Mouse (Mus musculus) hindbrain, embryonic 13.5 days (tissue): Measurements from ENCODE around the gene Jup. TPM values are rescaled to one million over a fixed set of nuclear protein-coding genes. Genes with fewer than 3 reads are reported as not detected.

Source experiments
- ATAC-seq: fragments of 200-750 bp; cut with Nextera tagmentation; 2 replicates; pipeline ENCODE4 v1.8.0; 2017; ENCODE audit warnings: moderate TSS enrichment; ENCODE audit not compliant: low FRiP score
- H3K27ac ChIP-seq: fragments of 300-500 bp; sonication (generic); 2 replicates; pipeline ENCODE4 v1.5.1; 2015; ENCODE audit warnings: inconsistent platforms, mild to moderate bottlenecking, moderate library complexity
- H3K27me3 ChIP-seq: fragments of 300-500 bp; sonication (generic); 2 replicates; pipeline ENCODE4 v1.6.1; 2015; ENCODE audit warnings: mild to moderate bottlenecking, inconsistent platforms
- H3K36me3 ChIP-seq: fragments of 300-500 bp; sonication (generic); 2 replicates; pipeline ENCODE4 v1.6.1; 2015; ENCODE audit warnings: mild to moderate bottlenecking, inconsistent platforms
- H3K4me1 ChIP-seq: fragments of 300-500 bp; sonication (generic); replicated peaks from 2 replicates; pipeline ENCODE4 v1.6.1; 2015; ENCODE audit warnings: inconsistent platforms
- H3K4me2 ChIP-seq: fragments of 300-500 bp; sonication (generic); 2 replicates; pipeline ENCODE4 v1.6.1; 2015; ENCODE audit warnings: inconsistent platforms, mild to moderate bottlenecking, moderate library complexity
- H3K4me3 ChIP-seq: fragments of 300-500 bp; sonication (generic); 2 replicates; pipeline ENCODE4 v1.5.1; 2015; ENCODE audit warnings: mild to moderate bottlenecking, inconsistent platforms
- H3K9ac ChIP-seq: fragments of 300-500 bp; sonication (generic); 2 replicates; pipeline ENCODE4 v1.6.1; 2015; ENCODE audit warnings: mild to moderate bottlenecking, inconsistent platforms
- H3K9me3 ChIP-seq: fragments of 300-500 bp; sonication (generic); 2 replicates; pipeline ENCODE4 v1.6.1; 2016; ENCODE audit warnings: inconsistent platforms
- WGBS: fragments of 180-500 bp; shearing (Covaris S2); methylation state at CpG from one replicate; pipeline ENCODE4 v1.1.7; 2015; 5-methylcytosine and 5-hydroxymethylcytosine counted together
- polyA plus RNA-seq: library from polyadenylated mRNA; unstranded; fragments of >200 nt; fragmentation: Nextera tagmentation; extraction: Ambion mirVana; gene quantifications from 2 replicates; pipeline ENCODE4 v1.2.1, GENCODE M21; 2015

The Jup gene
- polyA plus RNA-seq, 1 experiment from 2014 or later: 65.5 TPM

DNA sequence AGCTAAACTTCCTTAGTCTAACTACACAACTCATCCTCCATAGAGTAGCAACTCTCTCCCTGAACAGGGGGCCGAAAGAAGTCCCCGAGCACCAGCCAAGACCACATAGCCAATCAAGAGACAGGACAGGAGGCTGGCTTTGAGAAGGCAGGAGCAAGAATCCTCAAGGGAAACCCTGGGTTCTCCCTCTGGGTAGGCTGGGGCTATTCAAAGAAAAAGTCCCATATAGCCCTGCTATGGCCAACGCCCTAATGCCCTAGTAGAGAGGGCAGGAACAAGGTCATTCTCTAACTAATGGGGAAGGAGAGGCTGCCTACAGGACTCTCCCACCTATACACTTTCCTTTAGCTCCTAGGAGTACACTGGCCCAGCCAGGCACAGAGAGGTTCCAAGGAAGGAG, 12.5 kb downstream of the Jup start:
- Histone ChIP-seq H3K27me3 (no peaks in the 10 kb centered on the region), H3K27ac (no peak overlapping the region), H3K9ac (no peak overlapping the region), H3K4me1 (peaks cover 17% of the 10 kb centered on the region), H3K4me3 (no peak overlapping the region), H3K9me3 (no peaks in the 10 kb centered on the region), H3K36me3 (peaks cover 65% of the 10 kb centered on the region), H3K4me2 (no peak overlapping the region)
- no peak for ATAC-seq
- WGBS: 89% methylated on average over 3 of the region's 3 CpGs

DNA sequence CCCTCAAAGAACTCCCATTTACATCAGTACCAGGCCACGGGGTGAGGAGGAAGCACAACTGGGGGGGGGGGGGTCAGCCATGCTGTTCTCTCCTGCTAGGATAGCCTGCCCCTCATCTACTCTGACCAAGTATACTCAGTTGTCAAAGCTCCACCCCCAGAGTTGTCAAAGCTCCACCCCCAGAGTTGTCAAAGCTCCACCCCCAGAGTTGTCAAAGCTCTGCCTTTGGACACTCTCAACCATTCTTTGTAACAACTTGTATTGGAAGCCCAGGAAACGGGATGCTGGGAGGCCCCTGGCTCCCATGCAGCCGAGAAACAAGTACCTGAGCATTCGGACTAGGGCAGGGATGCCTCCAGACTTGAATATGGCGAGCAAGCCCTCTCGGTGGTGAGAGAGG, 14.9 kb downstream of the Jup start:
- Histone ChIP-seq H3K27ac (no peak overlapping the region), H3K36me3 (peaks cover 84% of the 10 kb centered on the region), H3K4me3 (no peak overlapping the region), H3K27me3 (no peaks in the 10 kb centered on the region), H3K9me3 (no peaks in the 10 kb centered on the region), H3K9ac (no peak overlapping the region), H3K4me1 (peaks cover 3% of the 10 kb centered on the region), H3K4me2 (no peak overlapping the region)
- ATAC-seq: no peak
- 84% methylated on average over 6 of the region's 6 CpGs for WGBS

DNA sequence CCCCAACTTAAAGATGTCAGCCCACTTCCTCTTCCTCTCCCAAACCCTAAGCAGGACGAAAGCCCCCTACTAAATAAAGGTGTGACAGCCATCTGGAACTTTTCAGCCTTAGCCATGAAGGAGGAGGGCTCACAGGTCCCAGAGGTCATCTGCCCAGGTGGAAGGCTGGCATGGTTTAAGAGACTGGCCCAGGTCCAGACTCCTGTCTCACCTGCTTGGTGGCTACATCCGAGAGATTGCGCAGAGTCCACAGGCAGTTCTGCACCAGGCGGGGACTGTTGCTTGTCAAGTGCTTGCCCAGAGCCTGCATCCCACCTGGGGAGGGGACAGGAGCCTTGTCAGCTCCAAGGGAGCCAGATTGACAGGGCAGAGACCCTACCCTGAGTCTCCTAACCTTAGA, 18.3 kb downstream of the Jup start:
- H3K9me3 ChIP-seq: no peaks in the 10 kb centered on the region
- H3K4me3 ChIP-seq: no peak overlapping the region
- H3K27ac ChIP-seq: no peak overlapping the region
- H3K4me2 ChIP-seq: no peak overlapping the region
- H3K27me3 ChIP-seq: no peaks in the 10 kb centered on the region
- no peaks in the 10 kb centered on the region for H3K4me1 ChIP-seq
- H3K9ac ChIP-seq: no peak overlapping the region
- H3K36me3 ChIP-seq: peaks cover 91% of the 10 kb centered on the region
- WGBS: 96% methylated on average over 4 of the region's 4 CpGs
- ATAC-seq: no peak

DNA sequence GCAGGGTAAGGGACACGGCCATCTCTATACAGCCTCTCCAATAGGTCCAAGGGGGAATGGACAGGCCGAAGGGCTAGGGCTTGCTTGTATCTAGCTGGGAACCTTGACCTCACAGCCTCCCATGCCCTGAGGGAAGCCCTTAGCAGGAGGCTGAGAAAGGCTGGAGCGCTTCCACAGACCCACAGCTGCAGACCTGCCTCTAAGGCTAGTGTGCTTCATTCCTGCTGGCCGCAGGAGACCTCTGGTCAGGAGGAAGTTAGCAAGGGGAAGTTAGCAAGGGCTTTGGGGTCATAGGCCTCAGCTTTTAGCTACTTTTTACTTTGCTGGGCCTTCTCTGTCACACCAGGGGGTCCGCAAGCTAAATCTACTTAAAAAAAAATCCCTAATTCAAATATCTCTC, 19.1 kb downstream of the Jup start:
- Histone ChIP-seq H3K27me3 (no peaks in the 10 kb centered on the region), H3K9me3 (no peaks in the 10 kb centered on the region), H3K27ac (no peak overlapping the region), H3K4me1 (no peaks in the 10 kb centered on the region), H3K9ac (no peak overlapping the region), H3K4me3 (no peak overlapping the region), H3K4me2 (no peak overlapping the region), H3K36me3 (peaks cover 91% of the 10 kb centered on the region)
- ATAC-seq: no peak
- WGBS: 89% methylated on average over 5 of the region's 5 CpGs

DNA sequence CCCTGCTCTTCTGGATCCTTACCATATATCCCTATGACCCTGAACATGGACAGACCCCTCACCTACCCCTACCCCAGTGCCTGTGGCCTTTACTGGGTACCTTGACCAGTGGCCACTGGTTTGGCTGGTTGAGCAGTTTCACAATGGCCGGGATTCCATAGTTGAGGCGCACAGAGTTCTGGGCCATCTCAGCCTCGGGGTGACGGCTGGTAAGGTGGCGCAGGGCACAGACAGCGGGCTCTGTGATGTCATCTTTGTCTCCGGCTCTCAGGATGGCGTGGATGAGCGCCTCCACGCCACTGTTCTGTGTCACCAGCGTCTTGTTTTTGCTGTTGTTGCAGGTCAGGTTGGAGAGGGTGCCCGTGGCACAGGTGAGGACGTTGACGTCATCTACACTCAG, 19.6 kb downstream of the Jup start:
- Histone ChIP-seq H3K4me2 (no peak overlapping the region), H3K4me3 (no peak overlapping the region), H3K27ac (no peak overlapping the region), H3K9me3 (no peaks in the 10 kb centered on the region), H3K27me3 (no peaks in the 10 kb centered on the region), H3K4me1 (no peaks in the 10 kb centered on the region), H3K36me3 (peaks cover 91% of the 10 kb centered on the region), H3K9ac (no peak overlapping the region)
- WGBS: 96% methylated on average over 14 of the region's 14 CpGs
- ATAC-seq: no peak

DNA sequence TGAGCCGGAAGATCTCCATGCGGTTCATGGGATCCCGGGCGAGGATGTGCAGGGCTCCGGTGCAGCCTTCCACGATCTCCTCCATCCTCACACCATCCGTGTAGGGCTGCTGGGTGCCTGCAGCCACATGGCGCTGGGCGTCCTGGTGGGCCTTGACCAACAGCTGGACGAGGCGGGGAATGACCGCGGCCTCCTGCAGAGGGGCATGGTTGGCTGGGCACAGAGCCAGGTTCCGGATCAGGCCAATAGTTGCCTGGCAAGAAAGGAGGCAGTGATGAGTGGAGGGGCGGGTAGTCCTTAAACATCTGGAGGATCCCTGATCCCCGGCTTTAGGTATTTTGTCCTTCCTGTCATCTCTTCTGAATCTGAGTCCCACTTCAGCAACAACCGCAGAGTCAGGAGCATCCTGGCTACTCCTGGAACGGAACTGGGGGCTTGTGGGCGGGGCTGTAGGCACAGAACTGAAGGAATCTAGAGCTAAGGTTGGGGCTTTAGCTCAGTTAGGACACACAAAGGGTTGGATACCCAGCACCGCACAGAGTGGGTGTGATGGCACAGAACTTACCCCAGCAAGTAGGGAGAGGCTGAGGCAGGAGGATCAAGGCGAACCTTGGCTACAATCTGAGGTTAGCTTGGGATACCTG, 20.7 kb downstream of the Jup start:
- no peaks in the 10 kb centered on the region for H3K9me3 ChIP-seq
- ATAC-seq: no peak
- peaks cover 90% of the 10 kb centered on the region for H3K36me3 ChIP-seq
- no peaks in the 10 kb centered on the region for H3K27me3 ChIP-seq
- no peak overlapping the region for H3K4me3 ChIP-seq
- no peak overlapping the region for H3K9ac ChIP-seq
- WGBS: 91% methylated on average over 21 of the region's 21 CpGs
- no peaks in the 10 kb centered on the region for H3K4me1 ChIP-seq
- H3K4me2 ChIP-seq: no peak overlapping the region
- no peak overlapping the region; the same call in 1 of the 2 replicates for H3K27ac ChIP-seq

DNA sequence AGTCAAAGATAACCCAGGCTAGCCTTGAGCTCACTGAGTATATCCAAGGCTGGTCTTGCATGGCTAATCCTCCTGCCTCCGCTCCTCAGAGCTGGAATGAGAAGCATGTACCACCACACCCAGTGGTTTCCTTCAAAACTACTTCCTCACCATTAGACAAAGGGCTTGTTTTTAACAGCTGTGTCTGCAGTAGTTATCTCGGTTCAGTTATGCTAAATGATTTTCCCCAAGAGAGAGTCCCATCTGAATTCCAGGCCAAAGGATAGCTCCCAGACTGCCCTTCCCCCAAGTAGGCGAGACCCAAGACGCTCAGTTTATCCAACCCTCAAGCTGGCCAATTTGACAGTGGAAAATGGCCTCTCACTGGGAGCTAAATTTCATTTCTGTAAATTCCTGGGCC, 21.6 kb downstream of the Jup start:
- Histone ChIP-seq H3K27ac (no peak overlapping the region), H3K36me3 (peaks cover 90% of the 10 kb centered on the region), H3K4me1 (no peaks in the 10 kb centered on the region), H3K4me3 (no peak overlapping the region), H3K9ac (no peak overlapping the region), H3K27me3 (no peaks in the 10 kb centered on the region), H3K9me3 (no peaks in the 10 kb centered on the region), H3K4me2 (no peak overlapping the region)
- WGBS: 76% methylated on average over 4 of the region's 4 CpGs
- no peak for ATAC-seq

DNA sequence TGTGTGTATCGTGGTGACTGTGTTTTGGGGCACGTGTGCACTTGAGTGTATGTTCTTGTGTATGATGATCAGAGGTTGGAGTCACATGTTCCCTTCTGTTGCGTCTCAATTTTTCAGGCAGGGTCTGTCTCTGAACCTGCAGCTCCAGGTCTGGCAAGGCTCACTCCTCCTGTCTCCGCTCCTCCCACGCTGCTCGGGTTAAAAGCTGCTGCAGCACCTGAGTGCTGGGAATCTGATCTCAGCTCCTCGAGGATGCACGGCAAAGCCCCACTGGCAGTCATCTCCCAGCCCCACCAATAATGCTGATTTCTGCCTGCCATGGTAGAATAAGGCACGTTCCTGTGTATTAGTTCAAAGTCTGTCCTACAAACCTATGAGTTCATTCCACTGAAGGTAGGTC, 22.4 kb downstream of the Jup start:
- H3K36me3 ChIP-seq: peaks cover 90% of the 10 kb centered on the region
- H3K9me3 ChIP-seq: no peaks in the 10 kb centered on the region
- no peak overlapping the region for H3K4me2 ChIP-seq
- H3K27ac ChIP-seq: no peak overlapping the region
- WGBS: 90% methylated on average over 9 of the region's 9 CpGs
- no peak overlapping the region for H3K9ac ChIP-seq
- H3K4me3 ChIP-seq: no peak overlapping the region
- no peaks in the 10 kb centered on the region for H3K4me1 ChIP-seq
- no peak for ATAC-seq
- no peaks in the 10 kb centered on the region for H3K27me3 ChIP-seq

DNA sequence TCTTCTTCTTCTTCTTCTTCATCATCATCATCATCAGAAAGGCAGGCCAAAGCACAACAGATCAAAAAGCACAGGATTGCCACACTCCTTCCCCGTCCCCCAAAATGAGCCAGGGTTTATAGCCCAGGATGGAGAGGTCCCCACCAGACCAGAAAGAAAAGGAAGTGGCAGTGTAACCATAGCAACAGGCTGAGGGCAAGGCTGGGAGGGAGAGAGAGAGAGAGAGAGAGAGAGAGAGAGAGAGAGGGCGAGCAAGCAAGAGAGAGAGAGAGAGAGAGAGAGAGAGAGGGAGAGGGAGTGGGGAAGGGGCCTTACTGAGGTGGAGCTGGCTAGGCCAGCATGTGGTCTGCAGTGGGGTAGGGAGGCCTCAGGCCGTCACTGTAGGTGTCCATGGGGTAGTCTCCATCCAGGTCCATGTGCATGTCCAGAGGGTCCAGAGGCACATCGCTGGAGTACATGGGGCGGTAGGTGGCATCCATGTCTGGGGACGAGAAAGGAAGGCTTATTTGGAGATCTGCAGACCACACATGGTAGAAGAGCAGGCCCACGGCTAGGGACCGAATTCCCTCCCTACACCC, 25.5 kb downstream of the Jup start:
- no peak overlapping the region for H3K27ac ChIP-seq
- H3K4me2 ChIP-seq: no peak overlapping the region
- 66% methylated on average over 7 of the region's 8 CpGs for WGBS
- H3K4me3 ChIP-seq: no peak overlapping the region
- peaks cover 71% of the 10 kb centered on the region for H3K36me3 ChIP-seq
- peak; percentile 32; the same call in 1 of the 2 replicates for ATAC-seq
- H3K4me1 ChIP-seq: no peaks in the 10 kb centered on the region
- H3K27me3 ChIP-seq: no peaks in the 10 kb centered on the region
- H3K9ac ChIP-seq: no peak overlapping the region
- no peaks in the 10 kb centered on the region for H3K9me3 ChIP-seq

DNA sequence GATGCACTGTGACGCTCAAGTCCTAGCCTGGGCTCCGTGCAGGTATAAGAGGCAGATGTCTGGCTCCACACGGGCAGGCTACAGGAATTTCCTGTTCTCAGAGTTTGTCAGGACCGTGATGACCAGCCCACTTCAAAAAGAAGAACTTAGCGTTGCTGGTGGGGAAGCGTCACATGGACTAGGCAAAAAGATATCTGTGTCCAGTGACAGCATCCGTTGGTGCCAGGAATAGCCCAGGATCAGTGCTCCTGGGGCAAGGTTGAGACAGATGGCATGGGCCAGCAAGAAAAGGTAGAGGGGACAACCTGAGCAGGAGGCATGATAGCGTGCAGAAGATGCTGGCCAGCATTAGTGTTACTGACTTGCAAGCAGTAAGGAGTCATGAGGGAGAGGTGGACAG, 27.7 kb downstream of the Jup start:
- Histone ChIP-seq H3K4me2 (no peak overlapping the region), H3K27me3 (no peaks in the 10 kb centered on the region), H3K9ac (no peak overlapping the region), H3K9me3 (no peaks in the 10 kb centered on the region), H3K27ac (no peak overlapping the region), H3K4me3 (no peak overlapping the region), H3K36me3 (peaks cover 49% of the 10 kb centered on the region), H3K4me1 (no peaks in the 10 kb centered on the region)
- WGBS: 81% methylated on average over 8 of the region's 8 CpGs
- no peak for ATAC-seq

DNA sequence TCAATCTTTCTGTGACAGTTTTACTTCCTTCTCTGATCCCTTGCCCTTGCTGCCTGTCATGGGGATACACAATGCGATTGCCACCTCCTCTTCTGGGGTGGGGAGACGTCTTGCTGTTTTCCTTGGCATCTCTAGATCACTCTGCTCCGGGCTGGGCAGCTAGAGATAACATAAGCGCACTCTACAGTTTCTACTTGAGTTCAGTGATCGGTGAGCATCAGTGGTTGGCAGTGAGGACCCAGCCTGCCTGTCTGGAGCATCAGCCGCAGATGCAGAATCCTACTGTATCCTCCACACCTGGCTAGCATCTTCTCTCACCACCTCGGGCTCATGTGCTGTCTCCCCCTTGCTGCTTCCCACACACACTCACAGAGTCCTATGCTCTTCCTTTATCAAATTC, 28.4 kb downstream of the Jup start:
- ATAC-seq: no peak
- WGBS: 79% methylated on average over 7 of the region's 7 CpGs
- Histone ChIP-seq H3K4me2 (no peak overlapping the region), H3K9me3 (no peaks in the 10 kb centered on the region), H3K36me3 (peaks cover 45% of the 10 kb centered on the region), H3K27ac (no peak overlapping the region), H3K9ac (no peak overlapping the region; the same call in 1 of the 2 replicates), H3K27me3 (no peaks in the 10 kb centered on the region), H3K4me1 (no peaks in the 10 kb centered on the region), H3K4me3 (no peak overlapping the region)

DNA sequence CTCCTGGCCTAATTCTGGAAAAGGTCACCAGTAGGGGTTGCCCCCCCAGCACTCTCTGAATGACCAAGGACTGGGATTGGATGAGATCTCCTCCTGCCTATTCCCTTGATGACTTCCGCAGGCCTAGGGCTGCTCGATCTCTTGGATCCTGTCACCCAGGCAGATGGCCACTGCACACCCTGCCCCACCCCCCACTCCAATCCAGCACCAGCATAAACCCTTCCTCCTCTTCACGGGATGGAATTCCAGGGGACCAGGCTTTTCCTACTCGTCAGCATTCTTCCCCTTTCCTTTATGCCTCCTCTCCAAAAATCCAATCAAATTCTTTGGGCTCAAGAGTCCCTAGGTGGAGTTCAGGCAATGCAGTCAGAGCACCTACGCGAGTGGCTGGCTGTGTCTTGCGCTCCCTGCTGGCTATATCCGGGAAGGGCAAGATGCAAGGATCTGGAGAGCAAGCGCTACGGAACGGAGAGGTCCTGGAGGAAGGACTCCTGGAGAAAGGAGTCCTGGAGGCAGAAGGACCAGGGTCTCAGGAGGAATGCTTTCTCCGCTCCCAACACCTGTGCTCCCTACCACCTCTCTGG, 34.5 kb downstream of the Jup start:
- 27% methylated on average over 12 of the region's 12 CpGs for WGBS
- peaks cover 12% of the 10 kb centered on the region for H3K4me1 ChIP-seq
- no peak for ATAC-seq
- no peak overlapping the region for H3K27ac ChIP-seq
- H3K9ac ChIP-seq: no peak overlapping the region
- no peak overlapping the region for H3K4me3 ChIP-seq
- H3K9me3 ChIP-seq: no peaks in the 10 kb centered on the region
- no peak overlapping the region for H3K4me2 ChIP-seq
- no peaks in the 10 kb centered on the region for H3K36me3 ChIP-seq
- H3K27me3 ChIP-seq: peaks cover 22% of the 10 kb centered on the region
